Mouse (Mus musculus): ENCODE measurements around the gene Snrnp70.

The Snrnp70 gene

DNA sequence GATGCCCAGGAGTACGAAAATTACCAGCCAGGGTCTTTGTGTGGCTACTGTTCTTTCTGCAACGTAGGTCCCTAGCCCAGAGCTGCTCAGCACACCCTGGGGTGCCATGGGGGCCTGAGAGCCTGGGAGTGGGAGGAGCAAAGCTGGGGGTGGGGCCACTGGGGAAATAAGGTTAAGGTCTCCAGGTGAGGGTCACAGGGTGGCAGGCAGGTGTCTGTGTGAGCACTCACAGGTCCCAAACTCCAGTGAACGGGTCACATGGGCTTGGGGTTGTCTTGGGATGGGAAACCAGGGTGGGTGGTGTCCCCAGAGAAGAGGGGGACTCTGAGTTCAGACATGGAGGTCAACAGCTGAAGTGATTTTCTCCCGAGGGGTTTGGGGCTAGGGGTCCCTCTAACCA, 58.1 kb downstream of the Snrnp70 start:
- DNase-seq (ENCODE audit: extremely low spot score, low spot score): no peak

DNA sequence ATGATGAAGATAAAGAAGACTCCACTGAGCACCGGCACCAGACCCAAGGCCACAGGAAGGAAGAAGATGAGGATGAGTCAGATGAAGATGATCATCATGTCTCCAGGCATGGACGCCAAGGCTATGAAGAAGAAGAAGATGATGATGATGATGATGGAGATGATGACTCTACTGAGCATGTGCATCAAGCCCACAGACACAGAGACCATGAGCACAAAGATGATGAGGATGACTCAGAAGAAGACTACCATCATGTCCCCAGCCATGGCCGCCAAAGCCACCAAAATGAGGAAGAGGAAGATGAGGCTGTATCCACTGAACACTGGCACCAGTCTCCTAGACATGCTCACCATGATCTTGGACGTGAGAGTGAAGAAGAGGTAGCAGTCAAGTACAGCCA, 59.2 kb downstream of the Snrnp70 start:
- no peak for DNase-seq (ENCODE audit: extremely low spot score, low spot score)

DNA sequence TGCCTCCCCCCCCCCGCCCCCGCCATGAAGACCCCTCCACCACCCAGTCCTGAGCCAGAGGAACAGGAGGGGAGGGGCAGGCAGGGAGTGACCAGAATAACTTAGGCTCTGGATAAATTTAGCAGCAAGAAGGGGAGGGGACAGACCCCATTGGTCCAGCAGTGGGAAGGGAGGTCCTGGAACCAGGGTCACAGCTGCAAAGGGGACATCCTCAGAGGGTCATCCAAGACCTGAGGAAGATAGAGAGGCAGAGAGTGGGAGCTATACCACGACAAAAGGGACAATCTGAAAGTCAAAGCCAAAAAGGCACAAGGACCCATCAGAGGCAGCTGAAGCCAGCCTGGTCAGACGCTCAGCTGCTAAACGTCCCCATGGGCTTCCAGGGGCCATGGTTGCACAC, 60.5 kb downstream of the Snrnp70 start, which contains the start of gene Hrc:
Gene Hrc, plus strand, starts transcription at position 235 of the 400 bp plus-strand sequence.
- DNase-seq (ENCODE audit: extremely low spot score, low spot score): no peak

DNA sequence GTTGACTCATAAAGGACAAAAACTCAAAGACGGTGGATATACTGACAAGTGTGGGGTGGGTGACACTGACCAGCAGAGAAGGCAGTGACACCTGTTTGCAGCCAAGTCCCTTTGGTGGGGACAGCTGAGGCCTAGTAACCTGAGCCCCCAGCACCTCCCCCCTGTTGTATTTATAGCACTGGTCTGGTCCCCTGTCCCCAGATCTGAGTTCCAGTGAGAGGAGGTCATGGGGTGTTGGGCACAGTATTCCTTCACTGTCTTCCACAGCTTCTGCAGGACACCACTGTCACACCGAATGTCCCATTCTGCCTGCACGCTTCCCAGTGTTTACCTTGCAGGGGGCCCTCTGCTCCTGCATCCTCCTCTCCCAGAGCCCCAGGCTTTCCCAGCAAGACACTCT, 60.9 kb downstream of the Snrnp70 start:
- no peak for DNase-seq (ENCODE audit: extremely low spot score, low spot score)

DNA sequence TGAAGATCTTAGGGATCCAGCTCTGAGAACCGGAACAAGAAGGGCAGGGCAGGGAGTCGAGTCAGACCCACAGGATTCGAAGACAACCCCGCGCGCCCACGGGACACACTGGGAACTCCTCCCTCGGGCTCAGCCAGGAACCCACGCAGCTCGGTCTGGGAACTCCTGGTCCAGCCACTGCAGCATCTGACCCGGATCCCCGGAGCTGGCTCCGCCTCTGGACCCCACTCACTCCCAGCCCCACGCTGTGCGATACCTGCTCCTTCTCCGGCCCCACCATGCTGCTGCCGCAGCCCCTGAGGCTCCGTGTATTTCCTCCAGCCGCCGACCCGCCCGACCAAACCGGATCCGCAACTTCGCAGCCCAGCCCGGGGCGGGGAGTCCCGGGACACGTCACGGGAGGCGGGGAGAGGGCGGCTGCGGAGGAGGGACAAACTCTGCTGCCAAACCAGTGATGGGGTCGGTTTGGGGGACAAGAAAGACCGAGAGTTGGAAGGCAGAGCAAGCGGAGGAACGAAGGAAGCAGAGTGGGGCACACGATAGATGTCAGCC, 62.0 kb downstream of the Snrnp70 start, which contains the start of gene Trpm4:
Gene Trpm4, minus strand, starts transcription at position 350 of the 552 bp plus-strand sequence.
- DNase-seq (ENCODE audit: extremely low spot score, low spot score): peak; percentile 77

DNA sequence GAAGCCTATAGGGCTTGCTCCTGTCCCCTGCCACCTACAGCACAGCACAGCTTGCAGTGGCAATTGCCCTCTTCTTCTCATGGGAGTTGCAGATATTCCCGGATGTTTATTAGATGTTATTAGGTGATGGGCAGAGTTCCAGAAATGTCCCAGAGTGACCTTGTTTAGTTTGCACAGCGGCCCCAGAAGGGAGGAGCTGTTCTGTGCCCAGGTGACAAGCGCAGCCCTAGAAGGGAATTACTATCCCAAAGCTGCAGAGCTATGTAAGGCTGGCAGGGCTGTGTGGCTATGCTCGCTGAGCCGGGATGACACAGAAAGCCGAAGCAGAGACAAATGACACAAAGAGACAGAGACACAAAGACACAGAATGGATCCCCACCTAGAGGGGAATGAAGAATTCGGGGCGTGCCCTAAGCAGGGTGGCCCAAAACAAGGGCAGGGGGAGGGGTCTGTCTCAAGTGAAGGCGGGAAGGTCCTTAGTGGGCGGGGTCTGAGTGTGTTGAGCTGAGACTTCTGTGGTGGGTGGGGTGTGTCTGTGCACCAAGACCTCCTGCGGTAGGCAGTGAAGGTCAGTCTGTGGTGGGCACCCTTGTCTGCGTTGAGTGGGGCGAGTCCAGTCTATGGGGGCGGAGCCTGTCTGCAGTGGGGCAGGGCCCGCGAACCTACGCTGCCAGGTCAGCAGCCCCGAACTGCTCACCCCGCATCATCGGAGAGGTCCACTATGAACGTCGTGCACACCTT, 62.7 kb downstream of the Snrnp70 start:
- DNase-seq (ENCODE audit: extremely low spot score, low spot score): peak; percentile 63

DNA sequence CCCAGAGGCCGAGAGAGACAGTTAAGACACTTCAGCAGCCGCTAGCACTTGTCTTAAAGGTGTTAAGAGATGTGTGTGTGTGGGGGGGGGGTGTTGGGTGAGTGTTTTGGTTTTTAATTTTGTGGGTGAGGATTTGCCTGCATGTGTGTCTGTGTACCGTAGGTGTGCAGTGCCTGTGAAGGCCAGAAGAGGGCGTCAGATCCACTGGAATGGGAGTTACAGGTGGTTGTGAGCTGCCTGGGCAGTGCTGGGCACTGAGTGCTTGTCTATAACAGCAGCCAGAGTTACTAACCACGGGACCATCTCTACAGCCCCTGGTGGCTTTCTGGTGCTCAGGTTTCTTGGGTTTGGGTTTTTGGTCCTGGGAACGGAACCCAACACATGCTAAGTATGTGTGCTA, 64.0 kb downstream of the Snrnp70 start:
- no peak for DNase-seq (ENCODE audit: extremely low spot score, low spot score)

DNA sequence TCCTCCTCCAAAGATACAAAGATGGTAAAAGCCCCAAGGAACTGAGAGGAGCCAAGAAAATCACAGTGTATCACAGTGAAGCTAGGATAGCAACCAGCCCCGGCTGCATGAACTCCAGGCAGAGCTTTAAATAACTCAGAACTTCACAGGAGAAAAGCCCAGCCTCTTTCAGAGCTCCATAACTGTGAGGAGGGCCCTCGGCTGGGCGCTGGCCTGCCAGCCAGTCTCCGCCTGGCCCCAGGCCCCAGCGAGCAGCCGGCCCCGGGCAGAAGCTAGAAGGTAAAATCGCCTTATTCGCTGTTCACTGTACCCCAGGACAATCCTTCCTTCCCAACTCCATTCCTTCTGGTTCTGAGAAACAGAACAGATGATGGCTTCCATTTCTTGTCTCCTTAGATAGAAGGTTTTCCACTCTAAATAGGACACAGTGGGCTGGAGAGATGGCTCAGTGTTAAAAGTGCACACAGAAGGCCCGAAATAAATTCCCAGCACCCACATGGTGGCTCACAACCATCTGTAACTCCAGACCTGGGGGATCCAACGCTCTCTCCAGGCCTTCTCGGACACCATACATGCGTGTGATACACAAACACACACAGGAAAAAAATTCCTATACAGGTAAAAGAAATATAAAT, 66.6 kb downstream of the Snrnp70 start:
- no peak for DNase-seq (ENCODE audit: extremely low spot score, low spot score)
